Mouse (Mus musculus) intestine, postnatal 0 days (tissue): ENCODE data around the gene Errfi1. TPM values are rescaled to one million over a fixed set of nuclear protein-coding genes. Genes with fewer than 3 reads are reported as not detected.

Source experiments
- ATAC-seq: fragments of 200-750 bp; cut with Nextera tagmentation; 2 replicates; pipeline ENCODE4 v1.8.0; 2017; ENCODE audit warnings: mild to moderate bottlenecking, moderate TSS enrichment, moderate library complexity
- H3K27ac ChIP-seq: fragments of 300-500 bp; sonication (generic); 2 replicates; pipeline ENCODE4 v1.5.1; 2014; ENCODE audit warnings: mild to moderate bottlenecking, low read depth, low read length, moderate library complexity
- H3K27me3 ChIP-seq: fragments of 300-500 bp; sonication (generic); replicated peaks from 2 replicates; pipeline ENCODE4 v1.6.1; 2014; ENCODE audit warnings: low read length, mixed read lengths; ENCODE audit not compliant: control insufficient read depth, insufficient read depth
- H3K36me3 ChIP-seq: fragments of 300-500 bp; sonication (generic); 2 replicates; pipeline ENCODE4 v1.6.1; 2014; ENCODE audit warnings: mild to moderate bottlenecking, moderate library complexity; ENCODE audit not compliant: control insufficient read depth, insufficient read depth
- H3K4me1 ChIP-seq: fragments of 300-500 bp; sonication (generic); replicated peaks from 2 replicates; pipeline ENCODE4 v1.6.1; 2014; ENCODE audit warnings: antibody characterized with exemption, low read length, mixed read lengths; ENCODE audit not compliant: control insufficient read depth, insufficient read depth
- H3K4me2 ChIP-seq: fragments of 300-500 bp; sonication (generic); replicated peaks from 2 replicates; pipeline ENCODE4 v1.6.1; 2014; ENCODE audit warnings: low read depth, mild to moderate bottlenecking, moderate library complexity
- H3K4me3 ChIP-seq: fragments of 300-500 bp; sonication (generic); 2 replicates; pipeline ENCODE4 v1.5.1; 2014; ENCODE audit warnings: low read depth, low read length
- H3K9ac ChIP-seq: fragments of 300-500 bp; sonication (generic); 2 replicates; pipeline ENCODE4 v1.6.1; 2014; ENCODE audit warnings: mild to moderate bottlenecking, low read depth, low read length
- H3K9me3 ChIP-seq: fragments of 300-500 bp; sonication (generic); 2 replicates; pipeline ENCODE4 v1.6.1; 2016; ENCODE audit warnings: mixed run types; ENCODE audit not compliant: control insufficient read depth
- CTCF ChIP-seq: sonication (generic); IDR thresholded peaks from 2 replicates; pipeline ENCODE4 v1.5.1; 2016; ENCODE audit warnings: low read depth, mild to moderate bottlenecking, control low read depth, antibody characterized with exemption, moderate library complexity
- WGBS: fragments of 180-500 bp; shearing (Covaris S2); extraction: QIAGEN DNeasy Blood & Tissue Kit; methylation state at CpG from one replicate; pipeline ENCODE4 v1.1.7; 2014; 5-methylcytosine and 5-hydroxymethylcytosine counted together
- polyA plus RNA-seq: library from polyadenylated mRNA; unstranded; fragments of >200 nt; fragmentation: Nextera tagmentation; extraction: Ambion mirVana; gene quantifications from 2 replicates; pipeline ENCODE4 v1.2.1, GENCODE M21; 2015

Errfi1 gene
- polyA plus RNA-seq, 1 experiment from 2014 or later: 27.7 TPM

GRCm38 (mm10) chr4:150825531-150825930 is 28.2 kb upstream of the Errfi1 start:
- H3K27me3 ChIP-seq: no peaks in the 10 kb centered on the region
- H3K9me3 ChIP-seq: no peaks in the 10 kb centered on the region
- H3K36me3 ChIP-seq: no peaks in the 10 kb centered on the region
- H3K27ac ChIP-seq: peak overlapping the region; percentile 70
- TF ChIP-seq CTCF: no peak
- no peak overlapping the region; the same call in 1 of the 2 replicates for H3K9ac ChIP-seq
- 29% methylated on average over 7 of the region's 7 CpGs for WGBS
- H3K4me1 ChIP-seq: peaks cover 7% of the 10 kb centered on the region
- H3K4me3 ChIP-seq: no peak overlapping the region
- ATAC-seq: peak; percentile 79
- H3K4me2 ChIP-seq: no peak overlapping the region

GRCm38 (mm10) chr4:150831321-150831720 is 22.4 kb upstream of the Errfi1 start:
- Histone ChIP-seq H3K9me3 (no peaks in the 10 kb centered on the region), H3K27me3 (no peaks in the 10 kb centered on the region), H3K4me3 (no peak overlapping the region), H3K36me3 (no peaks in the 10 kb centered on the region), H3K27ac (no peak overlapping the region), H3K4me1 (no peaks in the 10 kb centered on the region), H3K4me2 (no peak overlapping the region), H3K9ac (no peak overlapping the region)
- 54% methylated on average over 3 of the region's 3 CpGs for WGBS
- ATAC-seq: no peak
- TF ChIP-seq CTCF: no peak

- ATAC-seq: no peak
- TF ChIP-seq CTCF: no peak
- no peaks in the 10 kb centered on the region for H3K4me1 ChIP-seq
- H3K4me3 ChIP-seq: no peak overlapping the region
- H3K9me3 ChIP-seq: no peaks in the 10 kb centered on the region
- H3K27me3 ChIP-seq: no peaks in the 10 kb centered on the region
- WGBS: 79% methylated on average over 6 of the region's 6 CpGs
- no peak overlapping the region for H3K9ac ChIP-seq
- no peaks in the 10 kb centered on the region for H3K36me3 ChIP-seq
- no peak overlapping the region for H3K4me2 ChIP-seq
- no peak overlapping the region for H3K27ac ChIP-seq
These were observed 21.8 kb upstream of the Errfi1 start for GRCm38 (mm10) chr4:150831941-150832340.

- no peak overlapping the region for H3K4me2 ChIP-seq
- H3K4me1 ChIP-seq: no peaks in the 10 kb centered on the region
- TF ChIP-seq CTCF: no peak
- no peak overlapping the region for H3K9ac ChIP-seq
- H3K4me3 ChIP-seq: no peak overlapping the region
- ATAC-seq: no peak
- 89% methylated on average over 5 of the region's 5 CpGs for WGBS
- H3K27ac ChIP-seq: no peak overlapping the region
- no peaks in the 10 kb centered on the region for H3K27me3 ChIP-seq
- no peaks in the 10 kb centered on the region for H3K36me3 ChIP-seq
- no peaks in the 10 kb centered on the region for H3K9me3 ChIP-seq
These were observed 18.6 kb upstream of the Errfi1 start for GRCm38 (mm10) chr4:150835163-150835562.

GRCm38 (mm10) chr4:150836258-150836657 is 17.5 kb upstream of the Errfi1 start:
- Histone ChIP-seq H3K4me1 (no peaks in the 10 kb centered on the region), H3K27me3 (no peaks in the 10 kb centered on the region), H3K4me3 (no peak overlapping the region), H3K9me3 (no peaks in the 10 kb centered on the region), H3K36me3 (no peaks in the 10 kb centered on the region), H3K27ac (no peak overlapping the region), H3K4me2 (no peak overlapping the region), H3K9ac (no peak overlapping the region)
- TF ChIP-seq CTCF: no peak
- 82% methylated on average over 13 of the region's 13 CpGs for WGBS
- no peak for ATAC-seq

GRCm38 (mm10) chr4:150836961-150837360 is 16.8 kb upstream of the Errfi1 start:
- Histone ChIP-seq H3K9ac (no peak overlapping the region), H3K4me2 (no peak overlapping the region), H3K4me3 (no peak overlapping the region), H3K27me3 (no peaks in the 10 kb centered on the region), H3K9me3 (no peaks in the 10 kb centered on the region), H3K27ac (no peak overlapping the region), H3K4me1 (no peaks in the 10 kb centered on the region), H3K36me3 (no peaks in the 10 kb centered on the region)
- no peak for TF ChIP-seq CTCF
- ATAC-seq: no peak
- WGBS: 88% methylated on average over 12 of the region's 12 CpGs

GRCm38 (mm10) chr4:150837458-150837857 is 16.3 kb upstream of the Errfi1 start:
- WGBS: 70% methylated on average over 6 of the region's 6 CpGs
- H3K27ac ChIP-seq: no peak overlapping the region
- no peaks in the 10 kb centered on the region for H3K27me3 ChIP-seq
- H3K9ac ChIP-seq: no peak overlapping the region
- H3K36me3 ChIP-seq: no peaks in the 10 kb centered on the region
- no peak overlapping the region for H3K4me2 ChIP-seq
- no peak overlapping the region for H3K4me3 ChIP-seq
- no peaks in the 10 kb centered on the region for H3K9me3 ChIP-seq
- ATAC-seq: no peak
- TF ChIP-seq CTCF: no peak
- H3K4me1 ChIP-seq: no peaks in the 10 kb centered on the region
